ENCODE assay signal across 24 mouse cellular contexts in genomic region chr14:101067082-101067481, GRCm38 (mm10).
DNase-seq lines count a peak whose midpoint lies in the region; ATAC-seq lines count a peak whose summit lies in the region.
"Had no signal": no experiment of that assay in that cellular context is flagged by ENCODE, and none has a peak within 500 bp of the region (broad histone marks: within the 10 kb centered on the region; RNA-seq: fewer than 3 reads in every experiment).

No protein-coding gene starts in this region.

- peak; percentile 59 for ATAC-seq in granulocyte monocyte progenitor cell, adult 5-6 weeks (replicated peaks; ENCODE audit: poor library complexity, severe bottlenecking)
- ATAC-seq: activated CD4-positive, CD25-positive, alpha-beta regulatory T cell, adult 4 months; CD4-positive, CD25-positive, alpha-beta regulatory T cell, adult 4 months; forebrain, embryonic 13.5 days; forebrain, embryonic 16.5 days; hindbrain, postnatal 0 days; inflammation-experienced regulatory T-cells, adult 6 months; intestine, embryonic 16.5 days had no signal

- intact Hi-C loops in left cerebral cortex, postnatal 36 days (cut with DNase I), result no loop called here

- DNase-seq in 3T3-L1 (ENCODE audit: low read depth, low spot score), result peak; percentile 53
- DNase-seq in brain, adult 2 months (ENCODE audit: low read depth, low spot score), result peak; percentile 25
- DNase-seq in left cerebral cortex, postnatal 36 days (ENCODE audit: low spot score in 2 of 2), result no peak
- no peak for DNase-seq in right cerebral cortex, adult 18-20 months
- no peak for DNase-seq in urinary bladder, postnatal 10 days (ENCODE audit: low spot score)
- DNase-seq: adrenal gland, adult 8-10 months; adrenal gland, postnatal 25 days; cerebellum, adult 18-20 months; cerebellum, adult 9-10 months; cerebellum, postnatal 14 days; gastrocnemius, postnatal 10 days; gastrocnemius, postnatal 36 days; heart, adult 11 months; heart, postnatal 10 days; heart, postnatal 36 days; kidney, adult 18-20 months had no signal

Comparison
In these comparisons a context has a peak if more than half of its experiments do, and no peak if none do; other contexts are left out.
1. DNase-seq: peak in 3T3-L1 (single experiment) and brain, adult 2 months (single experiment); none in left cerebral cortex, postnatal 36 days (0 of 2), right cerebral cortex, adult 18-20 months (single experiment) and urinary bladder, postnatal 10 days (single experiment).